Mouse (Mus musculus) ES-Bruce4 (cell line): ENCODE results near the gene Enthd1. TPM values are rescaled to one million over a fixed set of nuclear protein-coding genes. Genes with fewer than 3 reads are reported as not detected.

Experiments used
- H3K27ac ChIP-seq: 2 replicates; pipeline ENCODE4 v1.5.1; 2012; ENCODE audit warnings: low read length, inconsistent platforms; ENCODE audit not compliant: insufficient read depth
- H3K27me3 ChIP-seq: 2 replicates; pipeline ENCODE4 v1.6.1; 2012; ENCODE audit warnings: mild to moderate bottlenecking, low read length, inconsistent platforms; ENCODE audit not compliant: control insufficient read depth, poor library complexity, insufficient read depth, severe bottlenecking
- H3K36me3 ChIP-seq: 2 replicates; pipeline ENCODE4 v1.6.1; 2012; ENCODE audit warnings: inconsistent platforms, mild to moderate bottlenecking, low read length, moderate library complexity; ENCODE audit not compliant: control insufficient read depth, poor library complexity, insufficient read depth, severe bottlenecking
- H3K4me1 ChIP-seq: one replicate; pipeline ENCODE4 v1.8.1; 2011; ENCODE audit warnings: low read length; ENCODE audit not compliant: control insufficient read depth, insufficient read depth
- H3K4me3 ChIP-seq: 2 replicates; pipeline ENCODE4 v1.5.1; 2011; ENCODE audit warnings: low read depth, mild to moderate bottlenecking, low read length
- H3K9ac ChIP-seq: 2 replicates; pipeline ENCODE4 v1.6.1; 2012; ENCODE audit warnings: low read depth, mild to moderate bottlenecking, inconsistent platforms; ENCODE audit not compliant: poor library complexity, severe bottlenecking
- H3K9me3 ChIP-seq: replicated peaks from 2 replicates; pipeline ENCODE4 v1.6.1; 2012; ENCODE audit warnings: mild to moderate bottlenecking, low read length, inconsistent platforms; ENCODE audit not compliant: control insufficient read depth, poor library complexity, insufficient read depth, severe bottlenecking
- CTCF ChIP-seq: IDR thresholded peaks from one replicate; pipeline ENCODE4 v1.8.1; 2011; ENCODE audit warnings: low read depth, low read length
- EP300 ChIP-seq: IDR thresholded peaks from 2 replicates; pipeline ENCODE4 v1.6.1; 2011; ENCODE audit warnings: low read depth, low read length; ENCODE audit not compliant: insufficient read depth
- POLR2A ChIP-seq: IDR thresholded peaks from one replicate; pipeline ENCODE4 v1.8.1; 2011; ENCODE audit warnings: low read length; ENCODE audit not compliant: insufficient read depth
- polyA plus RNA-seq: library from polyadenylated mRNA; stranded (reverse); fragments of >200 nt; gene quantifications from 2 replicates; pipeline ENCODE4 v1.2.4, GENCODE M21; 2011; ENCODE audit warnings: low read depth; ENCODE audit not compliant: missing spikeins, insufficient read depth, insufficient read length

Enthd1 gene
- polyA plus RNA-seq, 1 experiment = not detected

DNA sequence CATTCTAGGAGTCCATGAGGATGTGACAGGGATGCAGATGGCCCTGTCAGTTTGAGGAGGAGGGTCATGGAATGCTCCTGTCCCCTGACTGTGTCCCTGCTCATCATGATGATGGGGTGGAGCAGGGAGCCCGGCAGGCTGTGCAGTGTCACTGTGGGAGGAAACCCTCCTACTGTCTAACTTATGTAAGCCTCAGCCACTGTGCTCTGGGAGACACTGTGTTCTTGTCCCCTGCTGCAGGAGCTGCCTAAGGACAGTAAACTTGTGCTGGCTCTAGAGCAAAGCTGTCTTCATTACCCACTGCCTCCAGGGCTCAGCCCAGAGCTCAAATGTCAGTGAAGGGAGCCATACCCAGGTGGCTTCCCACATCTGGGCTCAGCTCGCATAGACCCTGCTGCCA lies 146.8 kb downstream of the Enthd1 start:
- TF ChIP-seq POLR2A (no peak), EP300 (no peak), CTCF (no peak)
- H3K4me1 ChIP-seq = no peaks in the 10 kb centered on the region
- no peak overlapping the region for H3K9ac ChIP-seq
- no peak overlapping the region for H3K27ac ChIP-seq
- no peaks in the 10 kb centered on the region for H3K9me3 ChIP-seq
- H3K27me3 ChIP-seq = no peaks in the 10 kb centered on the region
- H3K4me3 ChIP-seq = no peak overlapping the region
- H3K36me3 ChIP-seq = no peaks in the 10 kb centered on the region

DNA sequence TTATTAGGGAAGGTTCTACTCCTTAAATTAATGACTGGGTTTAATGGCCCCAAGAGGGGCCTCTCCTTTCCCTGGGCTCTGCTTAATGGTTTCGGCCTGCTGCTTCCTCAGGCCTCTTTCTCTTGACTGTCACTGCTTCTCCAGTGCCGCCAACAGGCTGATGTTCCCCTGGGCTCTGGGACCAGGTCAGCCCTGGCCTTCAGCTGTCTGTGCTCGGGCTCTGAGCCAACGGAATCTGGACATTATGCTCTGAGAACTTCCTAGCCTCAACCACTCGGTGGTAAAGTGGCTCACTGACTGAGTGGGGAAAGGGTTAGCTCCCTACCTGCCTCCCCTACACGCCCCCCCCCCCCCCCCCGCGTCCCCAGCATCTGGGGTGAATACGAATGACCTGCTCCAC lies 147.9 kb downstream of the Enthd1 start:
- H3K27me3 ChIP-seq = no peaks in the 10 kb centered on the region
- H3K9me3 ChIP-seq = no peaks in the 10 kb centered on the region
- TF ChIP-seq CTCF (no peak), EP300 (no peak), POLR2A (no peak)

DNA sequence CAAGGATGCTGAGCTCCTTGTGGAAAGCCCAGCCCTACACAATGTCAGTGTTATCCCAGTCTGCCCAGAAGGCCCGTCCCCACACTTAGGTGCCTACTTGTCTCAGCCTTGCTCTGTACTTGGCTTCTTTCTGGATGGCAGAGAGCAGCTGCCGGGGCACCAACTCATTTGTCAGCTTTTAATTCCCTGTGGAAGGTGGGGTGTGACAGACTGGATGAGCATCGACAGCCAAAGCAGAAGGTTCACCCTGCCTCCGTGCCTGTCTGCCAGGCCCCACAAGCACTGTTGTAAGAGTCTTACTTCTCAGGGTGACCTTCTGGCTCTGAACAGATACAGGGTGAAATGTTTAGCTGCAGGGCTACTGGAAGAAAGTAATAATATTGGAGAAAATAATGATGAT lies 149.8 kb downstream of the Enthd1 start:
- no peaks in the 10 kb centered on the region for H3K9me3 ChIP-seq
- H3K27me3 ChIP-seq = no peaks in the 10 kb centered on the region
- no peaks in the 10 kb centered on the region for H3K4me1 ChIP-seq
- TF ChIP-seq POLR2A = no peak
- H3K9ac ChIP-seq = no peak overlapping the region
- H3K4me3 ChIP-seq = no peak overlapping the region
- no peak overlapping the region for H3K27ac ChIP-seq
- no peaks in the 10 kb centered on the region for H3K36me3 ChIP-seq

More for the DNA sequence above, 147.9 kb downstream of the Enthd1 start:
- Histone ChIP-seq H3K36me3 (no peaks in the 10 kb centered on the region), H3K4me3 (no peak overlapping the region), H3K4me1 (no peaks in the 10 kb centered on the region), H3K27ac (no peak overlapping the region), H3K9ac (no peak overlapping the region)

- no peaks in the 10 kb centered on the region for H3K4me1 ChIP-seq
- TF ChIP-seq EP300 = no peak
- no peak for TF ChIP-seq CTCF
- no peak for TF ChIP-seq POLR2A
- H3K27ac ChIP-seq = no peak overlapping the region
- no peaks in the 10 kb centered on the region for H3K27me3 ChIP-seq
- no peak overlapping the region for H3K9ac ChIP-seq
- no peaks in the 10 kb centered on the region for H3K9me3 ChIP-seq
- no peaks in the 10 kb centered on the region for H3K36me3 ChIP-seq
- no peak overlapping the region for H3K4me3 ChIP-seq
Measured at GRCm38 (mm10) chr15:80413988-80414721, 150.8 kb downstream of the Enthd1 start.

DNA sequence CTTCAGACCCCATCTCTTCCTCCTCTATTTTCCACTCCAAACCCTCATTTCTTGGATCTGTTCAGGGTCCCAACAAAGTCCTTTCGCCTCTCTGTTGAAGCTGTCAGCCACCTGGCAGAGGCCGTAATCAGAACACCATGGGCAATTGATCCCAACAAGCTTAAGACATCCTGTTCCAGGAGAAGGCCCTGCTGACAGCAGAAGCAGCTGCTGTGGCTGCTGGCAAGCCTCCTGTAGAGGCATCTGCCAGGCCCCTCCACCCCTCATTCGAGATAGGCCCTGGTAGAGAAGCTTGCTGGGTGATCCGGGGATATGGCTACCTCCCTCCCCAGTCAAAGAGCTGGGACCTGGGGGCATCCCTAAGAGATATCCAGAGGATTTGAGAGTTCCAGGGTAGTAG lies 151.9 kb downstream of the Enthd1 start:
- no peaks in the 10 kb centered on the region for H3K9me3 ChIP-seq
- H3K4me1 ChIP-seq = no peaks in the 10 kb centered on the region
- no peak overlapping the region for H3K9ac ChIP-seq
- H3K4me3 ChIP-seq = no peak overlapping the region
- TF ChIP-seq POLR2A = no peak
- TF ChIP-seq CTCF = no peak
- no peak for TF ChIP-seq EP300
- no peaks in the 10 kb centered on the region for H3K36me3 ChIP-seq
- no peaks in the 10 kb centered on the region for H3K27me3 ChIP-seq
- H3K27ac ChIP-seq = no peak overlapping the region

GRCm38 (mm10) chr15:80410661-80411060 lies 154.3 kb downstream of the Enthd1 start:
- H3K9me3 ChIP-seq = no peaks in the 10 kb centered on the region
- no peak overlapping the region for H3K27ac ChIP-seq
- no peaks in the 10 kb centered on the region for H3K36me3 ChIP-seq
- no peaks in the 10 kb centered on the region for H3K4me1 ChIP-seq
- H3K4me3 ChIP-seq = no peak overlapping the region
- no peak overlapping the region for H3K9ac ChIP-seq
- no peak for TF ChIP-seq CTCF
- no peak for TF ChIP-seq EP300
- no peak for TF ChIP-seq POLR2A
- H3K27me3 ChIP-seq = no peaks in the 10 kb centered on the region
